Mouse (Mus musculus) liver, embryonic 14.5 days (tissue): ENCODE results near the gene Tlnrd1. TPM values are rescaled to one million over a fixed set of nuclear protein-coding genes. Genes with fewer than 3 reads are reported as not detected.

Source experiments
- ATAC-seq: fragments of 200-750 bp; cut with Nextera tagmentation; 2 replicates; pipeline ENCODE4 v1.8.0; 2017; ENCODE audit warnings: moderate number of reproducible peaks, mild to moderate bottlenecking, moderate library complexity; ENCODE audit not compliant: insufficient read depth
- DNase-seq, 3 experiments: peaks; one replicate each; pipeline ENCODE4 v3.0.0-alpha.2; 2012 to 2013; ENCODE audit warnings: low read depth in 3 of 3, low spot score in 3 of 3
- H3K27ac ChIP-seq: fragments of 300-500 bp; sonication (generic); 2 replicates; pipeline ENCODE4 v1.5.1; 2014; ENCODE audit warnings: moderate library complexity, mild to moderate bottlenecking, control low read depth, inconsistent platforms
- H3K27me3 ChIP-seq: fragments of 300-500 bp; sonication (generic); 2 replicates; pipeline ENCODE4 v1.6.1; 2014; ENCODE audit warnings: mild to moderate bottlenecking, low read length, moderate library complexity; ENCODE audit not compliant: control insufficient read depth, insufficient read depth
- H3K36me3 ChIP-seq: fragments of 300-500 bp; sonication (generic); replicated peaks from 2 replicates; pipeline ENCODE4 v1.6.1; 2014; ENCODE audit warnings: low read depth; ENCODE audit not compliant: control insufficient read depth, insufficient read depth
- H3K4me1 ChIP-seq, 2 experiments: fragments of 200-500 bp in 1 of 2; fragments of 300-500 bp in 1 of 2; sonication (generic) in 1 of 2; replicated peaks; 2 replicates each; pipeline ENCODE4 v1.6.1; 2012 to 2014; ENCODE audit warnings: antibody characterized with exemption in 1 of 2, inconsistent platforms in 1 of 2, low read length in 1 of 2; ENCODE audit not compliant: control insufficient read depth in 2 of 2, insufficient read depth in 2 of 2
- H3K4me2 ChIP-seq: fragments of 300-500 bp; sonication (generic); 2 replicates; pipeline ENCODE4 v1.6.1; 2014; ENCODE audit warnings: low read depth, mild to moderate bottlenecking, control low read depth, moderate library complexity
- H3K4me3 ChIP-seq, 2 experiments: fragments of 200-500 bp in 1 of 2; fragments of 300-500 bp in 1 of 2; sonication (generic) in 1 of 2; 2 replicates each; pipeline ENCODE4 v1.5.1; 2012 to 2014; ENCODE audit warnings: low read depth in 2 of 2, low read length in 2 of 2, mild to moderate bottlenecking in 2 of 2, control low read depth in 1 of 2, inconsistent platforms in 1 of 2, moderate library complexity in 1 of 2; ENCODE audit not compliant: insufficient read depth in 1 of 2
- H3K9ac ChIP-seq: fragments of 300-500 bp; sonication (generic); replicated peaks from 2 replicates; pipeline ENCODE4 v1.6.1; 2014; ENCODE audit warnings: mild to moderate bottlenecking, control low read depth, moderate library complexity
- H3K9me3 ChIP-seq: fragments of 300-500 bp; sonication (generic); 2 replicates; pipeline ENCODE4 v1.6.1; 2016; ENCODE audit warnings: low read length, mixed read lengths; ENCODE audit not compliant: control insufficient read depth
- CTCF ChIP-seq: IDR thresholded peaks from 2 replicates; pipeline ENCODE4 v1.5.1; 2016; ENCODE audit warnings: antibody characterized with exemption, low read depth, control low read depth
- EP300 ChIP-seq: IDR thresholded peaks from 2 replicates; pipeline ENCODE4 v1.6.1; 2016; ENCODE audit warnings: antibody characterized with exemption, low read depth
- whole genome bisulfite sequencing: fragments of 180-500 bp; shearing (Covaris S2); extraction: QIAGEN DNeasy Blood & Tissue Kit; methylation state at CpG from one replicate; pipeline ENCODE4 v1.1.7; 2014; ENCODE audit not compliant: insufficient replicate concordance; 5-methylcytosine and 5-hydroxymethylcytosine counted together
- polyA plus RNA-seq, 2 experiments: library from polyadenylated mRNA; depleted of rRNA in 1 of 2; stranded (reverse) in 1 of 2; unstranded in 1 of 2; fragments of >200 nt; fragmentation: Nextera tagmentation in 1 of 2; extraction: Ambion mirVana in 1 of 2; gene quantifications; 2 replicates each; pipeline versions ENCODE4 v1.2.1 to v1.2.3; 2012 to 2014

Gene Tlnrd1
- 16.7 and 18.6 TPM in 2 replicates for polyA plus RNA-seq (2012; rRNA removed)
- 9.9 and 12.6 TPM in 2 replicates for polyA plus RNA-seq (2014; fragmentation: Nextera tagmentation; extraction: Ambion mirVana)

DNA sequence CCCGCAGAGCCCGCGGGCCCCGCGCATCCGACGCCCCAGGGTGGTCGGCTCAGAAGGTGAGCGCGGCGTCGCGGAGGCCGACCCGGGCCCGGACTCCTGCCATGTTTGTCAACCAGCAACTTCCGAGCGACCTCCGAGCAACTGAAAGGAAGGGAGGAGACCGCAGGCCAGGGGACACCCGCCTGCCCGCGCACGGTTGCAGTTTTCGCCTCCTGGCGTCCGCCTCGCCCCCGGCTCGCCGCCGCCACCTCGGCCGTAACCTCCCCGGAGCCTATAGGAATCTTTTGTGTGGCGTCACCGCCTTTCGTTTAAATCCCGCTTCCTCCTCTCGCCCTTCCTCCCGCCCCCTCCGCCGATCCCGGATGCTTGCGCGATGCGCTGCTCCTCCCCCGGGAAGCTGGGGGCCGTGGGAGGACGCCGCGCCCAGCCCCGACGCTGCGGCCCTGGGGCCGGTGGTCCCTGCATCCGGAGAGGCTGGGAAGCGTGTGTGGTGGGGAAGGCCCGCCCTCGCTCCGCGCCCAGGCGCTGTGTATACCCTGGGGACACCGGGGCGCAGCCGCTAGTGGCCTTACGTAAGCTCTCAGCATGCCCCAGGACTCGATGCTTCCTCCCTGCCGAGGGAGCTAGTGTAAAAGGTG lies at the start of gene Tlnrd1, which contains the start of gene Mesd:
Gene Tlnrd1, minus strand, starts transcription at position 285 of the 638 bp plus-strand sequence.
Gene Mesd, plus strand, starts transcription at position 446 of the 638 bp plus-strand sequence.
- under 1% methylated on average over 68 of the region's 69 CpGs for WGBS
- peak within 1 kb of the TSS; percentile 85 for H3K4me2 ChIP-seq
- no peaks in the 10 kb centered on the region for H3K27me3 ChIP-seq
- ATAC-seq (peak; percentile 67), DNase-seq (peak; percentile 78 to 84 (median 80))
- peak within 1 kb of the TSS; percentile 89 for H3K9ac ChIP-seq
- TF ChIP-seq EP300: peak; percentile 33; the same call in 1 of the 2 replicates
- peak; percentile 27 for TF ChIP-seq CTCF
- H3K36me3 ChIP-seq: peaks cover 12% of the 10 kb centered on the region
- H3K9me3 ChIP-seq: no peaks in the 10 kb centered on the region
- peak within 1 kb of the TSS; percentile 99 for H3K27ac ChIP-seq
- peak within 1 kb of the TSS; percentile 87 to 94 for H3K4me3 ChIP-seq
- peaks cover 33 to 42% of the 10 kb centered on the region in 2 experiments for H3K4me1 ChIP-seq

DNA sequence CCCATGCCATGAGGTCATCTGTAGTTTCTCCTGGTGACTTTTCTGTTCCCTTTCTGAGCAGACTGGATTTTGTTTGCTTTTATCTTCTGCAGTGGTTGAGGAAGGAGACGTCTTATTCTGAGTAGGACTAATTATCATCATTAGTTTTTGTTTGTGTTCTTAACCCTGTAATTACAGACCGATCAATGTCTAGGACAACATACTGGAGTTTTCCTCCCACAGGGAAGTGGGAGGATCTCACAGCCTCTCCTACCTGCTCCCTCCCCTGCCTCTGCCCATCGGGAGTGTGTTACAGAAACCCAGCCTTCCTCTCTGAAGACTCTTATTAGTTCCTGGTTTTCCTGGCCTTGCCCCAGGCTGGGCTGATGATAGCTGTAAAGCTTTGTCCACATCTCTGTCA lies 37.5 kb upstream of the Tlnrd1 start:
- H3K4me2 ChIP-seq: no peak overlapping the region
- no peak overlapping the region for H3K27ac ChIP-seq
- no peak overlapping the region for H3K4me3 ChIP-seq
- H3K9me3 ChIP-seq: no peaks in the 10 kb centered on the region
- DNase-seq (no peak), ATAC-seq (no peak)
- no peak for TF ChIP-seq CTCF
- no peak for TF ChIP-seq EP300
- 45% methylated on average over 3 of the region's 3 CpGs for WGBS
- H3K9ac ChIP-seq: no peak overlapping the region
- no peaks in the 10 kb centered on the region for H3K36me3 ChIP-seq
- no peaks in the 10 kb centered on the region for H3K4me1 ChIP-seq
- no peaks in the 10 kb centered on the region for H3K27me3 ChIP-seq

DNA sequence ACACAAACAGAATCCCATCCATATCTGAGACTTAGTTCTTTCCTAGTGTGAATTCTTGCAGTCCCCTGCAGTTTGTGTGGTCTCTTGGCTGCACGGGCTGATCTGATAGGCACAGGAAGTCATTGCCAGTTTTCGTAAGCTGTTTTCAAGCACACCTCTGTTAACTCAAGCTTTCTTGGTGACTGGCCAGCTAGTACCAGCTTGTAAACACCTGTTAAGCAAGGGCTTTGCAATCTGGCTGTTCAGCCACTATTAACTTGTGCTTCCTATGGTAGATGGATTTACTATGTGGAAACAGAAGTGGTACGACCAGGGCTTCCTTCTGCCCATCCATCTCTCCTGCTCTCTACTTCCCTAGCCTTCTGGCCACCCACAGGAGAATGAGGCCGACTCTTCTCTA lies 36.1 kb upstream of the Tlnrd1 start:
- TF ChIP-seq EP300: no peak
- no peak for TF ChIP-seq CTCF
- 34% methylated on average over 4 of the region's 4 CpGs for WGBS
- ATAC-seq: no peak
- Histone ChIP-seq H3K4me2 (no peak overlapping the region), H3K9ac (no peak overlapping the region), H3K9me3 (no peaks in the 10 kb centered on the region), H3K27ac (no peak overlapping the region), H3K36me3 (no peaks in the 10 kb centered on the region), H3K4me1 (no peaks in the 10 kb centered on the region), H3K27me3 (no peaks in the 10 kb centered on the region), H3K4me3 (no peak overlapping the region)
- DNase-seq: no peak

DNA sequence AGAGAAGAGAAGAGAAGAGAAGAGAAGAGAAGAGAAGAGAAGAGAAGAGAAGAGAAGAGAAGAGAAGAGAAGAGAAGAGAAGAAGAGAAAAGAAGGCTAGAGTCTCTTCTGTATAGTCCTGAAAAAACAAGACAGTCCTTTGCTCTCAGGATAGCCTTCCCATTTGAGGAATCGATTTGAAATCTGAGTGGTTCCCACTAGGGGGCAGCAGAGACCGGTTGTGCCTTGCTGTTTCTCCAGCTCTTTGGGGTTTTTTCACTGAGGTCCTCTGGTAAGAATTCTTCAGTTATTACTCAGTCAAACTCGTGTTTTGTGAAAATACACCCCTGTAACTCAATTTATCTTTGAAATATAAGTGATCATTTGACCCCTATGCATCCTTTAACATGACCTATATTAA lies 30.5 kb upstream of the Tlnrd1 start:
- no peak overlapping the region for H3K4me3 ChIP-seq
- ATAC-seq (no peak), DNase-seq (peak; percentile 40 to 59 (median 47))
- no peaks in the 10 kb centered on the region for H3K36me3 ChIP-seq
- no peaks in the 10 kb centered on the region for H3K9me3 ChIP-seq
- no peak overlapping the region for H3K27ac ChIP-seq
- no peak overlapping the region for H3K4me2 ChIP-seq
- TF ChIP-seq CTCF (peak; percentile 81), EP300 (no peak)
- H3K27me3 ChIP-seq: no peaks in the 10 kb centered on the region
- no peaks in the 10 kb centered on the region for H3K4me1 ChIP-seq
- WGBS: 0% methylated on average over 3 of the region's 3 CpGs
- H3K9ac ChIP-seq: no peak overlapping the region

DNA sequence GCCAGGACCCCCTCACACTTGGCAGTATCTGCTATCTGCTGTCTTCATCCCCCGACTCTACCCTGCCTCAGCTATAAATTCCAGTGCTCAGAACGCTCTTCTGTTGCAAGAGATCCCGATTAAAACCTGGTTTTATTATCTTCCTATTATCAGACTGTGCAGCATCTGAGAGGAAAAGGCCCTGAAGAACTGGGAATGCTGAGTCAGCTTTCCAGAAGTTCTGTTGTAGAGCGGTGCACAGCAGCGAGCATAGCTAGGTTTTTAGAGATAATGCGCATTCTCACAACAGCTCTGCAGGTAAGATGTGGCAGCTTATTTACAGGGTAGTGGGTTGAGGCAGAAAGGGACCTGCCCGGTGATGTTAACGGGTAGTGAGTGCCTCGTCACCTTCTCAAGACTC lies 29.9 kb upstream of the Tlnrd1 start:
- H3K27ac ChIP-seq: no peak overlapping the region
- no peak for DNase-seq
- no peaks in the 10 kb centered on the region for H3K9me3 ChIP-seq
- no peaks in the 10 kb centered on the region for H3K4me1 ChIP-seq
- 58% methylated on average over 9 of the region's 9 CpGs for WGBS
- H3K9ac ChIP-seq: no peak overlapping the region
- H3K4me3 ChIP-seq: no peak overlapping the region
- no peak for TF ChIP-seq CTCF
- no peak for TF ChIP-seq EP300
- H3K36me3 ChIP-seq: no peaks in the 10 kb centered on the region
- no peak for ATAC-seq
- no peak overlapping the region for H3K4me2 ChIP-seq
- no peaks in the 10 kb centered on the region for H3K27me3 ChIP-seq
